Mouse (Mus musculus): ENCODE measurements around the gene Gm21961.
"Not testable (repeated sequence)": the region's sequence is repeated elsewhere in the genome, so short reads cannot be mapped to it uniquely, and the experiment has no call there.

The Gm21961 gene

GRCm38 (mm10) chr15:65014804-65015203 is at the start of gene Gm21961:
TSS of gene Gm21961 (minus strand) at chr15:65014904.
- no peak for DNase-seq

GRCm38 (mm10) chr15:65041999-65042398 is 27.3 kb upstream of the Gm21961 start:
- DNase-seq: no peak

GRCm38 (mm10) chr15:65039216-65039615 is 24.5 kb upstream of the Gm21961 start:
- DNase-seq: not testable (repeated sequence)

GRCm38 (mm10) chr15:65017971-65018370 is 3.3 kb upstream of the Gm21961 start:
- DNase-seq: no peak

- DNase-seq: no peak
These were observed 8.5 kb downstream of the Gm21961 start for GRCm38 (mm10) chr15:65006177-65006576.

GRCm38 (mm10) chr15:64994498-64994897 is 20.2 kb downstream of the Gm21961 start:
- DNase-seq: no peak

GRCm38 (mm10) chr15:64979976-64980375 is 34.7 kb downstream of the Gm21961 start:
- no peak for DNase-seq

GRCm38 (mm10) chr15:64976044-64976805 is 38.5 kb downstream of the Gm21961 start:
- no peak for DNase-seq

Measured in thymus, adult 18-20 months (tissue).